8 mouse cellular contexts compared by ENCODE assay signal in genomic region chr13:93498211-93499166, GRCm38 (mm10). TPM values are rescaled to one million over a fixed set of nuclear protein-coding genes. Genes with fewer than 3 reads are reported as not detected.
DNase-seq lines count a peak whose midpoint lies in the region; ATAC-seq lines count a peak whose summit lies in the region.

No protein-coding gene starts in this region.

- H3K4me1 ChIP-seq in embryonic facial prominence, embryonic 13.5 days: peaks cover 12% of the 10 kb centered on the region
- peaks cover 39% of the 10 kb centered on the region for H3K4me1 ChIP-seq in liver, embryonic 13.5 days (replicated peaks)

- H3K4me3 ChIP-seq in embryonic facial prominence, embryonic 13.5 days: peak overlapping the region; percentile 98
- peak overlapping the region; percentile 99 for H3K4me3 ChIP-seq in liver, embryonic 13.5 days (replicated peaks)

- WGBS in embryonic facial prominence, embryonic 13.5 days: under 1% methylated on average over 94 of the region's 94 CpGs
- under 1% methylated on average over 90 of the region's 94 CpGs for WGBS in liver, embryonic 13.5 days (ENCODE audit: insufficient replicate concordance)

- peak; percentile 48 to 59 for DNase-seq in B cell, adult 2 months
- peak; percentile 51 to 58 for DNase-seq in adrenal gland, postnatal 36 days
- DNase-seq in heart, adult 8-10 months (ENCODE audit: low spot score): peak; percentile 14
- peak; percentile 15 to 29 for DNase-seq in kidney, adult 8-10 months
- peak; percentile 46 for DNase-seq in liver, embryonic 13.5 days
- peak; percentile 58 for DNase-seq in naive thymus-derived CD4-positive, alpha-beta T cell, adult 2 months (ENCODE audit: low read depth)
- DNase-seq in splenic B cell, adult 2 months (ENCODE audit: low read depth, low spot score): peak; percentile 53

- no peaks in the 10 kb centered on the region for H3K27me3 ChIP-seq in embryonic facial prominence, embryonic 13.5 days
- no peaks in the 10 kb centered on the region for H3K27me3 ChIP-seq in liver, embryonic 13.5 days
- no peaks in the 10 kb centered on the region for H3K27me3 ChIP-seq in splenic B cell, adult 2 months (ENCODE audit: control insufficient read depth, insufficient read depth, low read length, poor library complexity, severe bottlenecking)

- peaks cover 6% of the 10 kb centered on the region for H3K36me3 ChIP-seq in embryonic facial prominence, embryonic 13.5 days
- peaks cover 7% of the 10 kb centered on the region for H3K36me3 ChIP-seq in liver, embryonic 13.5 days
- no peaks in the 10 kb centered on the region for H3K36me3 ChIP-seq in splenic B cell, adult 2 months (ENCODE audit: control insufficient read depth, insufficient read depth, low read length, poor library complexity, severe bottlenecking)

- peak overlapping the region; percentile 97 for H3K27ac ChIP-seq in embryonic facial prominence, embryonic 13.5 days
- H3K27ac ChIP-seq in liver, embryonic 13.5 days: peak overlapping the region; percentile 92

- peak overlapping the region; percentile 98 for H3K9ac ChIP-seq in embryonic facial prominence, embryonic 13.5 days
- H3K9ac ChIP-seq in liver, embryonic 13.5 days: peak overlapping the region; percentile 98

- 0 out of 2 replicates have a peak, but pooled peaks have one; percentile 39 for ATAC-seq in embryonic facial prominence, embryonic 13.5 days (ENCODE audit: insufficient number of reproducible peaks, insufficient read depth, low FRiP score, low TSS enrichment, low read depth)
- ATAC-seq in liver, embryonic 13.5 days (ENCODE audit: low read depth): peak; percentile 49

- H3K9me3 ChIP-seq in embryonic facial prominence, embryonic 13.5 days: no peaks in the 10 kb centered on the region
- no peaks in the 10 kb centered on the region for H3K9me3 ChIP-seq in liver, embryonic 13.5 days (replicated peaks)

- H3K4me2 ChIP-seq in embryonic facial prominence, embryonic 13.5 days: peak overlapping the region; percentile 87
- peak overlapping the region; percentile 89 for H3K4me2 ChIP-seq in liver, embryonic 13.5 days

RNA-seq across cellular contexts. Expression of gene Jmy, which starts 1.1 kb away (rescaled TPM):
- total RNA-seq in adrenal gland, postnatal 36 days (2021): 10 to 100 TPM; 53.8 to 62.4 TPM
- 6.3 and 7.5 TPM in 2 replicates for polyA plus RNA-seq in embryonic facial prominence, embryonic 13.5 days (2015; fragmentation: Nextera tagmentation; extraction: Ambion mirVana)
- 10 to 100 TPM; 39.1 to 46.5 (median 45.1) TPM for total RNA-seq in heart, adult 8-10 months (2022)
- polyA plus RNA-seq in liver, embryonic 13.5 days (2015; fragmentation: Nextera tagmentation; extraction: Ambion mirVana): 2.3 and 2.7 TPM in 2 replicates

Comparison
In these comparisons a context has a peak if more than half of its experiments do, and no peak if none do; other contexts are left out.
1. Peak in every context shown above with its lines: DNase-seq, ATAC-seq, H3K4me3 ChIP-seq and H3K27ac ChIP-seq.